24 mouse cellular contexts compared by ENCODE assay signal in genomic region chr16:43441392-43441791, GRCm38 (mm10).
"Had no signal": no experiment of that assay in that cellular context is flagged by ENCODE, and none has a peak within 500 bp of the region (broad histone marks: within the 10 kb centered on the region; RNA-seq: fewer than 3 reads in every experiment).

No protein-coding gene starts in this region.

- ATAC-seq: liver, embryonic 12.5 days; midbrain, embryonic 13.5 days; midbrain, embryonic 16.5 days had no signal

- DNase-seq: kidney, postnatal 25 days; layer of hippocampus, adult 9-11 months; liver; lung, adult 18-20 months; lung, postnatal 10 days; lung, postnatal 36 days; retina, postnatal 1 day; right cerebral cortex, postnatal 25 days; spleen, adult 18-20 months; thymus, postnatal 25 days had no signal

- H3K27me3 ChIP-seq: limb, embryonic 13.5 days; liver, embryonic 12.5 days; liver, embryonic 15.5 days; lung, embryonic 15.5 days; megakaryocyte, embryonic 14.5 days; midbrain, embryonic 13.5 days; neural tube, embryonic 13.5 days; stomach, embryonic 15.5 days had no signal

- H3K9ac ChIP-seq: limb, embryonic 13.5 days; liver, embryonic 12.5 days; liver, embryonic 15.5 days; lung, embryonic 15.5 days; midbrain, embryonic 13.5 days; neural tube, embryonic 13.5 days; stomach, embryonic 15.5 days had no signal

- H3K9me3 ChIP-seq: limb, embryonic 10.5 days; limb, embryonic 13.5 days; liver, embryonic 12.5 days; liver, embryonic 15.5 days; lung, embryonic 15.5 days; megakaryocyte, embryonic 14.5 days; midbrain, embryonic 10.5 days; midbrain, embryonic 13.5 days; neural tube, embryonic 13.5 days; stomach, embryonic 15.5 days had no signal

- H3K36me3 ChIP-seq: limb, embryonic 10.5 days; limb, embryonic 13.5 days; liver, embryonic 12.5 days; liver, embryonic 15.5 days; lung, embryonic 15.5 days; midbrain, embryonic 10.5 days; midbrain, embryonic 13.5 days; neural tube, embryonic 13.5 days; stomach, embryonic 15.5 days had no signal

- H3K4me2 ChIP-seq: limb, embryonic 13.5 days; liver, embryonic 12.5 days; liver, embryonic 15.5 days; lung, embryonic 15.5 days; midbrain, embryonic 13.5 days; neural tube, embryonic 13.5 days; stomach, embryonic 15.5 days had no signal

- H3K4me1 ChIP-seq: limb, embryonic 10.5 days; limb, embryonic 13.5 days; liver, embryonic 12.5 days; liver, embryonic 15.5 days; lung, embryonic 15.5 days; megakaryocyte, embryonic 14.5 days; stomach, embryonic 15.5 days had no signal

- H3K4me3 ChIP-seq: layer of hippocampus, adult 2 months; limb, embryonic 10.5 days; limb, embryonic 13.5 days; liver, embryonic 12.5 days; liver, embryonic 15.5 days; lung, embryonic 15.5 days; megakaryocyte, embryonic 14.5 days; midbrain, embryonic 10.5 days; midbrain, embryonic 13.5 days; myocyte; neural tube, embryonic 13.5 days; stomach, embryonic 15.5 days had no signal

- H3K27ac ChIP-seq: kidney, postnatal 0 days; layer of hippocampus, adult 2 months; limb, embryonic 10.5 days; limb, embryonic 13.5 days; liver, embryonic 12.5 days; liver, embryonic 15.5 days; lung, embryonic 15.5 days; midbrain, embryonic 10.5 days; midbrain, embryonic 13.5 days; neural tube, embryonic 13.5 days; stomach, embryonic 15.5 days had no signal
